Mouse (Mus musculus): ENCODE measurements around the gene Irak2. TPM values are rescaled to one million over a fixed set of nuclear protein-coding genes. Genes with fewer than 3 reads are reported as not detected.

Irak2 gene
- total RNA-seq, 2 experiments from 2014 or later: 23.1 to 64.6 TPM

- ATAC-seq (replicated peaks; ENCODE audit: low FRiP score, poor library complexity, severe bottlenecking): peak; percentile 89
Measured at GRCm38 (mm10) chr6:113740236-113741217, 102.3 kb downstream of the Irak2 start, which contains the start of gene Sec13. Sec13 (minus strand) TSS chr6:113740743.

GRCm38 (mm10) chr6:113741425-113741824 lies 103.2 kb downstream of the Irak2 start:
- no peak for ATAC-seq (replicated peaks; ENCODE audit: low FRiP score, poor library complexity, severe bottlenecking)

GRCm38 (mm10) chr6:113742321-113742720 lies 104.1 kb downstream of the Irak2 start:
- ATAC-seq (replicated peaks; ENCODE audit: low FRiP score, poor library complexity, severe bottlenecking): no peak

GRCm38 (mm10) chr6:113743111-113743510 lies 104.8 kb downstream of the Irak2 start:
- ATAC-seq (replicated peaks; ENCODE audit: low FRiP score, poor library complexity, severe bottlenecking): no peak

Other genes starting within 250 kb of the Irak2 start
- gene Ttll3, start 249.2 kb upstream of the Irak2 start, total RNA-seq (2015; ENCODE audit: low replicate concordance): 0.72 TPM in 1 of 2 replicates, not detected in the other
- gene Ttll3, start 249.2 kb upstream of the Irak2 start, total RNA-seq (2017; ENCODE audit: low replicate concordance): 1.7 and 4.0 TPM in 2 replicates
- gene Rpusd3, start 219.1 kb upstream of the Irak2 start, total RNA-seq (2015; ENCODE audit: low replicate concordance): not detected in 2 replicates
- 1.4 and 2.1 TPM in 2 replicates for gene Rpusd3, start 219.1 kb upstream of the Irak2 start, total RNA-seq (2017; ENCODE audit: low replicate concordance)
- gene Cidec, start 202.7 kb upstream of the Irak2 start, total RNA-seq (2015; ENCODE audit: low replicate concordance): not detected in 2 replicates
- not detected in 2 replicates for gene Cidec, start 202.7 kb upstream of the Irak2 start, total RNA-seq (2017; ENCODE audit: low replicate concordance)
- gene Jagn1, start 195.9 kb upstream of the Irak2 start, total RNA-seq (2015; ENCODE audit: low replicate concordance): 11.2 and 13.0 TPM in 2 replicates
- 4.5 and 6.9 TPM in 2 replicates for gene Jagn1, start 195.9 kb upstream of the Irak2 start, total RNA-seq (2017; ENCODE audit: low replicate concordance)
- not detected in 2 replicates for gene Il17re, start 180.0 kb upstream of the Irak2 start, total RNA-seq (2015; ENCODE audit: low replicate concordance)
- gene Il17re, start 180.0 kb upstream of the Irak2 start, total RNA-seq (2017; ENCODE audit: low replicate concordance): not detected in 2 replicates
- not detected in 2 replicates for gene Il17rc, start 167.0 kb upstream of the Irak2 start, total RNA-seq (2015; ENCODE audit: low replicate concordance)
- gene Il17rc, start 167.0 kb upstream of the Irak2 start, total RNA-seq (2017; ENCODE audit: low replicate concordance): not detected in 2 replicates
- not detected in 2 replicates for gene Creld1, start 155.2 kb upstream of the Irak2 start, total RNA-seq (2015; ENCODE audit: low replicate concordance)
- not detected in 2 replicates for gene Creld1, start 155.2 kb upstream of the Irak2 start, total RNA-seq (2017; ENCODE audit: low replicate concordance)
- not detected in 2 replicates for gene Prrt3, start 136.5 kb upstream of the Irak2 start, total RNA-seq (2015; ENCODE audit: low replicate concordance)
- not detected in 2 replicates for gene Prrt3, start 136.5 kb upstream of the Irak2 start, total RNA-seq (2017; ENCODE audit: low replicate concordance)
- 23.5 and 67.8 TPM in 2 replicates for gene Emc3, start 106.8 kb upstream of the Irak2 start, total RNA-seq (2015; ENCODE audit: low replicate concordance)
- gene Emc3, start 106.8 kb upstream of the Irak2 start, total RNA-seq (2017; ENCODE audit: low replicate concordance): 15.2 and 28.4 TPM in 2 replicates
- gene Fancd2, start 106.8 kb upstream of the Irak2 start, total RNA-seq (2015; ENCODE audit: low replicate concordance): 33.9 and 57.8 TPM in 2 replicates
- 28.6 and 48.3 TPM in 2 replicates for gene Fancd2, start 106.8 kb upstream of the Irak2 start, total RNA-seq (2017; ENCODE audit: low replicate concordance)
- not detected in 2 replicates for gene Fancd2os, start 37.8 kb upstream of the Irak2 start, total RNA-seq (2015; ENCODE audit: low replicate concordance)
- not detected in 2 replicates for gene Fancd2os, start 37.8 kb upstream of the Irak2 start, total RNA-seq (2017; ENCODE audit: low replicate concordance)
- gene Brk1, start 33.7 kb upstream of the Irak2 start, total RNA-seq (2015; ENCODE audit: low replicate concordance): 109 and 117 TPM in 2 replicates
- 41.2 and 42.5 TPM in 2 replicates for gene Brk1, start 33.7 kb upstream of the Irak2 start, total RNA-seq (2017; ENCODE audit: low replicate concordance)
- 4.7 and 52.0 TPM in 2 replicates for gene Vhl, start 14.5 kb upstream of the Irak2 start, total RNA-seq (2015; ENCODE audit: low replicate concordance)
- gene Vhl, start 14.5 kb upstream of the Irak2 start, total RNA-seq (2017; ENCODE audit: low replicate concordance): 3.6 and 4.2 TPM in 2 replicates
- gene Tatdn2, start 58.6 kb downstream of the Irak2 start, total RNA-seq (2015; ENCODE audit: low replicate concordance): 14.3 and 17.7 TPM in 2 replicates
- 44.0 and 55.7 TPM in 2 replicates for gene Tatdn2, start 58.6 kb downstream of the Irak2 start, total RNA-seq (2017; ENCODE audit: low replicate concordance)
- 17.2 TPM in 1 of 2 replicates, not detected in the other for gene Ghrl, start 81.4 kb downstream of the Irak2 start, total RNA-seq (2015; ENCODE audit: low replicate concordance)
- 1.5 and 13.5 TPM in 2 replicates for gene Ghrl, start 81.4 kb downstream of the Irak2 start, total RNA-seq (2017; ENCODE audit: low replicate concordance)
- 47.8 and 48.3 TPM in 2 replicates for gene Sec13, start 102.3 kb downstream of the Irak2 start, total RNA-seq (2015; ENCODE audit: low replicate concordance)
- 28.4 and 44.2 TPM in 2 replicates for gene Sec13, start 102.3 kb downstream of the Irak2 start, total RNA-seq (2017; ENCODE audit: low replicate concordance)